Mouse (Mus musculus) ES-E14 (cell line): ENCODE data around the gene Tmem205.

Experiments
- CHD2 ChIP-seq: IDR thresholded peaks from 2 replicates; pipeline ENCODE4 v1.6.1; 2014; ENCODE audit warnings: mild to moderate bottlenecking, low read depth, low read length, inconsistent platforms
- HCFC1 ChIP-seq: IDR thresholded peaks from 2 replicates; pipeline ENCODE4 v1.6.1; 2012; ENCODE audit warnings: low read length, inconsistent platforms, borderline replicate concordance; ENCODE audit not compliant: insufficient read depth
- MAFK ChIP-seq: IDR thresholded peaks from 2 replicates; pipeline ENCODE4 v1.6.1; 2014; ENCODE audit warnings: mild to moderate bottlenecking, low read depth, low read length, inconsistent platforms; ENCODE audit not compliant: insufficient read depth
- ZC3H11A ChIP-seq: IDR thresholded peaks from 2 replicates; pipeline ENCODE4 v1.6.1; 2012; ENCODE audit warnings: low read depth, mild to moderate bottlenecking, inconsistent platforms, low read length, borderline replicate concordance
- ZNF384 ChIP-seq: IDR thresholded peaks from 2 replicates; pipeline ENCODE4 v1.6.1; 2012; ENCODE audit warnings: low read depth, low read length, inconsistent platforms

- no peak for TF ChIP-seq ZC3H11A
- no peak for TF ChIP-seq ZNF384
- no peak for TF ChIP-seq HCFC1
- TF ChIP-seq MAFK = no peak
- no peak for TF ChIP-seq CHD2
These were observed 9.8 kb downstream of the Tmem205 start for GRCm38 (mm10) chr9:21917493-21918034.
